Mouse (Mus musculus): Measurements from ENCODE around the gene Bcar3. TPM values are rescaled to one million over a fixed set of nuclear protein-coding genes. Genes with fewer than 3 reads are reported as not detected.
"Not testable (repeated sequence)": the region's sequence is repeated elsewhere in the genome, so short reads cannot be mapped to it uniquely, and the experiment has no call there.

Gene Bcar3
- 14.1 and 15.8 TPM in 2 replicates for polyA plus RNA-seq (2015; fragmentation: Nextera tagmentation; extraction: Ambion mirVana)

GRCm38 (mm10) chr3:122293954-122294850 lies at the start of gene Bcar3:
Bcar3 (plus strand) TSS chr3:122294136.
- Histone ChIP-seq H3K4me1 (peaks cover 14% of the 10 kb centered on the region), H3K36me3 (no peaks in the 10 kb centered on the region), H3K4me2 (peak within 1 kb of the TSS; percentile 87), H3K4me3 (replicated peaks) (peak within 1 kb of the TSS; percentile 90), H3K9ac (peak within 1 kb of the TSS; percentile 68), H3K27me3 (replicated peaks) (no peaks in the 10 kb centered on the region), H3K27ac (peak within 1 kb of the TSS; percentile 92), H3K9me3 (no peaks in the 10 kb centered on the region)
- ATAC-seq (ENCODE audit: insufficient read depth, low FRiP score, low read depth), result peak; percentile 48
- 5% methylated on average over 37 of the region's 37 CpGs for WGBS

- no peak overlapping the region for H3K9ac ChIP-seq
- H3K9me3 ChIP-seq, result no peaks in the 10 kb centered on the region
- H3K27me3 ChIP-seq (replicated peaks), result no peaks in the 10 kb centered on the region
- peak overlapping the region; percentile 18; the same call in 1 of the 2 replicates for H3K27ac ChIP-seq
- peak overlapping the region; percentile 93 for H3K4me3 ChIP-seq (replicated peaks)
- no peak for ATAC-seq (ENCODE audit: insufficient read depth, low FRiP score, low read depth)
- 48% methylated on average over 6 of the region's 6 CpGs for WGBS
- H3K4me2 ChIP-seq, result peak overlapping the region; percentile 82
- peaks cover 17% of the 10 kb centered on the region; the same call in 1 of the 2 replicates for H3K4me1 ChIP-seq
- no peaks in the 10 kb centered on the region for H3K36me3 ChIP-seq
Measured at GRCm38 (mm10) chr3:122244759-122245158, 49.2 kb upstream of the Bcar3 start.

GRCm38 (mm10) chr3:122245215-122245877 lies 48.6 kb upstream of the Bcar3 start, which contains the start of gene Gclm:
Gclm (plus strand) TSS chr3:122245557.
- peak within 1 kb of the TSS; percentile 93 for H3K4me3 ChIP-seq (replicated peaks)
- H3K4me2 ChIP-seq, result peak within 1 kb of the TSS; percentile 82
- no peaks in the 10 kb centered on the region for H3K9me3 ChIP-seq
- H3K9ac ChIP-seq, result peak within 1 kb of the TSS; percentile 82
- no peaks in the 10 kb centered on the region for H3K27me3 ChIP-seq (replicated peaks)
- no peaks in the 10 kb centered on the region for H3K36me3 ChIP-seq
- peak within 1 kb of the TSS; percentile 92 for H3K27ac ChIP-seq
- peaks cover 17% of the 10 kb centered on the region; the same call in 1 of the 2 replicates for H3K4me1 ChIP-seq
- ATAC-seq (ENCODE audit: insufficient read depth, low FRiP score, low read depth), result peak; percentile 96
- under 1% methylated on average over 77 of the region's 90 CpGs for WGBS

- H3K27me3 ChIP-seq (replicated peaks), result no peaks in the 10 kb centered on the region
- ATAC-seq (ENCODE audit: insufficient read depth, low FRiP score, low read depth), result peak; percentile 10; the same call in 1 of the 2 replicates
- under 1% methylated on average over 50 of the region's 50 CpGs for WGBS
Measured at GRCm38 (mm10) chr3:122245878-122246332, 48.0 kb upstream of the Bcar3 start.

GRCm38 (mm10) chr3:122246406-122246805 lies 47.5 kb upstream of the Bcar3 start:
- peak overlapping the region; percentile 82 for H3K9ac ChIP-seq
- 0 out of 2 replicates have a peak overlapping the region, but pooled peaks have one; percentile 92 for H3K27ac ChIP-seq
- WGBS, result 33% methylated on average over 6 of the region's 6 CpGs
- H3K4me3 ChIP-seq (replicated peaks), result peak overlapping the region; percentile 93
- H3K27me3 ChIP-seq (replicated peaks), result no peaks in the 10 kb centered on the region
- no peaks in the 10 kb centered on the region for H3K36me3 ChIP-seq
- ATAC-seq (ENCODE audit: insufficient read depth, low FRiP score, low read depth), result no peak
- peaks cover 17% of the 10 kb centered on the region; the same call in 1 of the 2 replicates for H3K4me1 ChIP-seq
- no peaks in the 10 kb centered on the region for H3K9me3 ChIP-seq
- peak overlapping the region; percentile 82 for H3K4me2 ChIP-seq

More at GRCm38 (mm10) chr3:122245878-122246332, 48.0 kb upstream of the Bcar3 start:
- peaks cover 17% of the 10 kb centered on the region; the same call in 1 of the 2 replicates for H3K4me1 ChIP-seq
- peak overlapping the region; percentile 92 for H3K27ac ChIP-seq
- peak overlapping the region; percentile 93 for H3K4me3 ChIP-seq (replicated peaks)
- peak overlapping the region; percentile 82 for H3K4me2 ChIP-seq
- H3K36me3 ChIP-seq, result no peaks in the 10 kb centered on the region
- peak overlapping the region; percentile 82 for H3K9ac ChIP-seq
- H3K9me3 ChIP-seq, result no peaks in the 10 kb centered on the region

GRCm38 (mm10) chr3:122246986-122247767 lies 46.8 kb upstream of the Bcar3 start:
- Histone ChIP-seq H3K36me3 (no peaks in the 10 kb centered on the region), H3K9ac (no peak overlapping the region), H3K27ac (no peak overlapping the region; the same call in 1 of the 2 replicates), H3K27me3 (replicated peaks) (no peaks in the 10 kb centered on the region), H3K4me3 (replicated peaks) (peak overlapping the region; percentile 93), H3K9me3 (no peaks in the 10 kb centered on the region), H3K4me1 (peaks cover 17% of the 10 kb centered on the region; the same call in 1 of the 2 replicates), H3K4me2 (peak overlapping the region; percentile 82)
- 0 out of 2 replicates have a peak, but pooled peaks have one; percentile 25 for ATAC-seq (ENCODE audit: insufficient read depth, low FRiP score, low read depth)
- 47% methylated on average over 12 of the region's 12 CpGs for WGBS

- no peaks in the 10 kb centered on the region for H3K36me3 ChIP-seq
- WGBS, result 95% methylated on average over 2 of the region's 2 CpGs
- H3K9ac ChIP-seq, result no peak overlapping the region
- peak; percentile 33; the same call in 1 of the 2 replicates for ATAC-seq (ENCODE audit: insufficient read depth, low FRiP score, low read depth)
- H3K9me3 ChIP-seq, result no peaks in the 10 kb centered on the region
- peaks cover 17% of the 10 kb centered on the region; the same call in 1 of the 2 replicates for H3K4me1 ChIP-seq
- H3K27ac ChIP-seq, result no peak overlapping the region
- H3K4me2 ChIP-seq, result 0 out of 2 replicates have a peak overlapping the region, but pooled peaks have one; percentile 82
- H3K4me3 ChIP-seq (replicated peaks), result no peak overlapping the region
- H3K27me3 ChIP-seq (replicated peaks), result no peaks in the 10 kb centered on the region
Measured at GRCm38 (mm10) chr3:122247768-122248100, 46.2 kb upstream of the Bcar3 start.

GRCm38 (mm10) chr3:122252466-122253253 lies 41.3 kb upstream of the Bcar3 start:
- Histone ChIP-seq H3K4me1 (no peaks in the 10 kb centered on the region), H3K9ac (no peak overlapping the region), H3K27me3 (replicated peaks) (no peaks in the 10 kb centered on the region), H3K4me3 (replicated peaks) (no peak overlapping the region), H3K4me2 (no peak overlapping the region), H3K27ac (no peak overlapping the region), H3K9me3 (no peaks in the 10 kb centered on the region), H3K36me3 (no peaks in the 10 kb centered on the region)
- WGBS, result 64% methylated on average over 3 of the region's 3 CpGs
- ATAC-seq (ENCODE audit: insufficient read depth, low FRiP score, low read depth), result no peak

- not testable (repeated sequence) for H3K4me1 ChIP-seq; H3K36me3 ChIP-seq; ATAC-seq (ENCODE audit: insufficient read depth, low FRiP score, low read depth); H3K9ac ChIP-seq; H3K4me3 ChIP-seq (replicated peaks); H3K27me3 ChIP-seq (replicated peaks); H3K27ac ChIP-seq; H3K9me3 ChIP-seq; H3K4me2 ChIP-seq
- WGBS, result 88% methylated on average over 7 of the region's 7 CpGs
Measured at GRCm38 (mm10) chr3:122254050-122254449, 39.9 kb upstream of the Bcar3 start.

- WGBS, result 71% methylated on average over 5 of the region's 5 CpGs
- Histone ChIP-seq H3K9me3 (no peaks in the 10 kb centered on the region), H3K4me1 (peaks cover 1% of the 10 kb centered on the region), H3K36me3 (0 out of 2 replicates have a peak, but pooled peaks cover 7% of the 10 kb centered on the region), H3K4me3 (replicated peaks) (no peak overlapping the region), H3K27ac (no peak overlapping the region), H3K9ac (no peak overlapping the region), H3K27me3 (replicated peaks) (no peaks in the 10 kb centered on the region), H3K4me2 (no peak overlapping the region)
- no peak for ATAC-seq (ENCODE audit: insufficient read depth, low FRiP score, low read depth)
Measured at GRCm38 (mm10) chr3:122269986-122270385, 23.9 kb upstream of the Bcar3 start.

Data from stomach, embryonic 15.5 days (tissue).